Mouse (Mus musculus): Measurements from ENCODE around the gene Gas2l1. TPM values are rescaled to one million over a fixed set of nuclear protein-coding genes. Genes with fewer than 3 reads are reported as not detected.

The Gas2l1 gene
- polyA plus RNA-seq, 1 experiment from 2014 or later: 14.9 TPM

- WGBS (ENCODE audit: insufficient replicate concordance): 82% methylated on average over 8 of the region's 8 CpGs
- ATAC-seq (no peak), DNase-seq (no peak)
- H3K4me3 ChIP-seq (ENCODE audit: low read depth, low read length): no peak overlapping the region
- no peak overlapping the region for H3K27ac ChIP-seq (ENCODE audit: low read depth)
- no peaks in the 10 kb centered on the region for H3K9me3 ChIP-seq (ENCODE audit: low read length)
- H3K9ac ChIP-seq (replicated peaks): no peak overlapping the region
- no peaks in the 10 kb centered on the region for H3K27me3 ChIP-seq (ENCODE audit: insufficient read depth, low read length)
- peaks cover 83% of the 10 kb centered on the region for H3K36me3 ChIP-seq (replicated peaks; ENCODE audit: insufficient read depth, low read length)
- TF ChIP-seq CTCF (IDR thresholded peaks at IDR 0.05; ENCODE audit: low read depth) (no peak), EP300 (IDR thresholded peaks at IDR 0.05; ENCODE audit: low read depth) (no peak)
- no peaks in the 10 kb centered on the region for H3K4me1 ChIP-seq (ENCODE audit: insufficient read depth)
- no peak overlapping the region for H3K4me2 ChIP-seq (ENCODE audit: low read depth, low read length)
Observed at GRCm38 (mm10) chr11:5037146-5037854, 27.8 kb downstream of the Gas2l1 start.

GRCm38 (mm10) chr11:5035421-5035820 is 29.7 kb downstream of the Gas2l1 start:
- Histone ChIP-seq H3K36me3 (replicated peaks; ENCODE audit: insufficient read depth, low read length) (peaks cover 83% of the 10 kb centered on the region), H3K9me3 (ENCODE audit: low read length) (no peaks in the 10 kb centered on the region), H3K27me3 (ENCODE audit: insufficient read depth, low read length) (no peaks in the 10 kb centered on the region), H3K4me2 (ENCODE audit: low read depth, low read length) (no peak overlapping the region), H3K4me3 (ENCODE audit: low read depth, low read length) (no peak overlapping the region), H3K4me1 (ENCODE audit: insufficient read depth) (no peaks in the 10 kb centered on the region), H3K9ac (replicated peaks) (no peak overlapping the region), H3K27ac (ENCODE audit: low read depth) (no peak overlapping the region)
- no peak for ATAC-seq
- TF ChIP-seq CTCF (IDR thresholded peaks at IDR 0.05; ENCODE audit: low read depth): no peak
- no peak for TF ChIP-seq EP300 (IDR thresholded peaks at IDR 0.05; ENCODE audit: low read depth)
- no peak for DNase-seq
- WGBS (ENCODE audit: insufficient replicate concordance): 90% methylated on average over 4 of the region's 4 CpGs

GRCm38 (mm10) chr11:5033136-5033535 is 32.0 kb downstream of the Gas2l1 start:
- Histone ChIP-seq H3K36me3 (replicated peaks; ENCODE audit: insufficient read depth, low read length) (peaks cover 91% of the 10 kb centered on the region), H3K27ac (ENCODE audit: low read depth) (no peak overlapping the region), H3K4me1 (ENCODE audit: insufficient read depth) (no peaks in the 10 kb centered on the region), H3K4me2 (ENCODE audit: low read depth, low read length) (no peak overlapping the region), H3K9me3 (ENCODE audit: low read length) (no peaks in the 10 kb centered on the region), H3K27me3 (ENCODE audit: insufficient read depth, low read length) (no peaks in the 10 kb centered on the region), H3K9ac (replicated peaks) (no peak overlapping the region), H3K4me3 (ENCODE audit: low read depth, low read length) (no peak overlapping the region)
- ATAC-seq (no peak), DNase-seq (no peak)
- WGBS (ENCODE audit: insufficient replicate concordance): 71% methylated on average over 3 of the region's 3 CpGs
- TF ChIP-seq CTCF (IDR thresholded peaks at IDR 0.05; ENCODE audit: low read depth): no peak

DNA sequence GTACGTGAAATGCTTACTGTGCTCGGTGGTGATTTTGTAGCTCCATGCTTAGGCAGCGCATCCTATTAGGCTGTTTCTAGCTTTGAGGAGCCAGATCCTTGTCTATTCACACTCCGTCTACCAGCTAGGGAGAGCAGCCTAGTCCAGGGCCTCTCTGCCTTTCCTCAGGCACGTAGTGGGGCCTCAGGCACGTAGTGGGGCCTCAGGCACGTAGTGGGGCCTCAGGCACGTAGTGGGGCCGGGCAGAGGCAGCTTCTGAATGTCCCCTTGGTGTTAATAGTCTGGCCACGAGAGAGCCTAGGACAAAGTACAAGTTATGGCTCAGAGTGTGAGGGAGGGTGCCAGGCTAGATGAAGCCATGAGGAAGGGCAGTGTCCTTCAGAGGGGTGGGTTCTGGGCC is 32.4 kb downstream of the Gas2l1 start:
- DNase-seq (no peak), ATAC-seq (no peak)
- no peak overlapping the region for H3K27ac ChIP-seq (ENCODE audit: low read depth)
- H3K36me3 ChIP-seq (replicated peaks; ENCODE audit: insufficient read depth, low read length): peaks cover 90% of the 10 kb centered on the region
- H3K4me1 ChIP-seq (ENCODE audit: insufficient read depth): no peaks in the 10 kb centered on the region
- WGBS (ENCODE audit: insufficient replicate concordance): 90% methylated on average over 10 of the region's 10 CpGs
- H3K4me3 ChIP-seq (ENCODE audit: low read depth, low read length): no peak overlapping the region
- H3K4me2 ChIP-seq (ENCODE audit: low read depth, low read length): no peak overlapping the region
- no peaks in the 10 kb centered on the region for H3K9me3 ChIP-seq (ENCODE audit: low read length)
- no peak overlapping the region for H3K9ac ChIP-seq (replicated peaks)
- no peaks in the 10 kb centered on the region for H3K27me3 ChIP-seq (ENCODE audit: insufficient read depth, low read length)
- no peak for TF ChIP-seq EP300 (IDR thresholded peaks at IDR 0.05; ENCODE audit: low read depth)
- TF ChIP-seq CTCF (IDR thresholded peaks at IDR 0.05; ENCODE audit: low read depth): no peak

GRCm38 (mm10) chr11:5028228-5028627 is 36.9 kb downstream of the Gas2l1 start:
- Histone ChIP-seq H3K36me3 (replicated peaks; ENCODE audit: insufficient read depth, low read length) (peaks cover 87% of the 10 kb centered on the region), H3K9ac (replicated peaks) (no peak overlapping the region)

DNA sequence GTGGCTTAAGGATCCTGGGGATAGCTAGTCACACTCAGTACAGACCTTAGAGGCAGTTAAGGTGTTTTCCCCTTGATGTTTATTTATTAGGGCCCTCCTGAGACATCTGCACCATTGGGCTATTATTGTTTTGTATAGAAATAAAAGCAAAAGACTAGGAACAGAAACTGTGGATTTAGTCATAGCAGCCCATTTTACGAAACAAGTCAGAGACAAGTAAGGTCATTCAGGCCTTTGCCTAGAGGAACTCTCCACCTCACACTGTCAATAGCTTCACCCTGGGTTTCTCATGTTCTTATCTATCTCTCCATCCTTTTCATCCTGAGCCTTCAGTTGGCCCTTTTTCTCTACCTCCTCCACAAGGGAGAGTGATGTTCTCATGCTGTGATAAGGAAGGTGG is 40.0 kb downstream of the Gas2l1 start:
- TF ChIP-seq CTCF (IDR thresholded peaks at IDR 0.05; ENCODE audit: low read depth) (no peak), EP300 (IDR thresholded peaks at IDR 0.05; ENCODE audit: low read depth) (no peak)
- Histone ChIP-seq H3K9ac (replicated peaks) (no peak overlapping the region), H3K27ac (ENCODE audit: low read depth) (no peak overlapping the region), H3K4me3 (ENCODE audit: low read depth, low read length) (no peak overlapping the region), H3K9me3 (ENCODE audit: low read length) (no peaks in the 10 kb centered on the region), H3K4me2 (ENCODE audit: low read depth, low read length) (no peak overlapping the region), H3K4me1 (ENCODE audit: insufficient read depth) (no peaks in the 10 kb centered on the region), H3K27me3 (ENCODE audit: insufficient read depth, low read length) (no peaks in the 10 kb centered on the region), H3K36me3 (replicated peaks; ENCODE audit: insufficient read depth, low read length) (peaks cover 71% of the 10 kb centered on the region)
- DNase-seq (no peak), ATAC-seq (no peak)
- 96% methylated on average over 1 of the region's 1 CpGs for WGBS (ENCODE audit: insufficient replicate concordance)

More at GRCm38 (mm10) chr11:5028228-5028627, 36.9 kb downstream of the Gas2l1 start:
- no peaks in the 10 kb centered on the region for H3K4me1 ChIP-seq (ENCODE audit: insufficient read depth)
- ATAC-seq: no peak
- H3K4me2 ChIP-seq (ENCODE audit: low read depth, low read length): no peak overlapping the region
- H3K27ac ChIP-seq (ENCODE audit: low read depth): no peak overlapping the region
- TF ChIP-seq EP300 (IDR thresholded peaks at IDR 0.05; ENCODE audit: low read depth) (no peak), CTCF (IDR thresholded peaks at IDR 0.05; ENCODE audit: low read depth) (no peak)
- H3K9me3 ChIP-seq (ENCODE audit: low read length): no peaks in the 10 kb centered on the region
- 87% methylated on average over 7 of the region's 7 CpGs for WGBS (ENCODE audit: insufficient replicate concordance)
- DNase-seq: no peak
- H3K27me3 ChIP-seq (ENCODE audit: insufficient read depth, low read length): no peaks in the 10 kb centered on the region
- no peak overlapping the region for H3K4me3 ChIP-seq (ENCODE audit: low read depth, low read length)
